Mouse (Mus musculus): ENCODE measurements around the gene Lama2. TPM values are rescaled to one million over a fixed set of nuclear protein-coding genes. Genes with fewer than 3 reads are reported as not detected.

The Lama2 gene
- total and polyA plus RNA-seq, 2 experiments from 2014 or later: 5.6 to 18.2 TPM

- H3K27ac ChIP-seq: no peak overlapping the region
- no peak for TF ChIP-seq CTCF (IDR thresholded peaks at IDR 0.05; ENCODE audit: low read depth)
- no peak overlapping the region for H3K9ac ChIP-seq (replicated peaks; ENCODE audit: low read length)
- H3K4me1 ChIP-seq (ENCODE audit: insufficient read depth, low read length): no peaks in the 10 kb centered on the region
- no peaks in the 10 kb centered on the region for H3K36me3 ChIP-seq (ENCODE audit: insufficient read depth, low read length)
- 66% methylated on average over 3 of the region's 3 CpGs for WGBS
- H3K27me3 ChIP-seq (ENCODE audit: insufficient read depth, low read length): no peaks in the 10 kb centered on the region
- H3K9me3 ChIP-seq (ENCODE audit: low read length): no peaks in the 10 kb centered on the region
- H3K4me3 ChIP-seq (ENCODE audit: low read length): no peak overlapping the region
- peak; percentile 27 for DNase-seq (ENCODE audit: low spot score)
- H3K4me2 ChIP-seq (ENCODE audit: low read depth, low read length): no peak overlapping the region
- ATAC-seq: no peak
Measured at GRCm38 (mm10) chr10:27500863-27501262, 118.7 kb downstream of the Lama2 start.

- Histone ChIP-seq H3K27ac (no peak overlapping the region), H3K4me2 (ENCODE audit: low read depth, low read length) (no peak overlapping the region), H3K36me3 (ENCODE audit: insufficient read depth, low read length) (no peaks in the 10 kb centered on the region), H3K4me3 (ENCODE audit: low read length) (no peak overlapping the region), H3K4me1 (ENCODE audit: insufficient read depth, low read length) (no peaks in the 10 kb centered on the region), H3K9ac (replicated peaks; ENCODE audit: low read length) (no peak overlapping the region), H3K27me3 (ENCODE audit: insufficient read depth, low read length) (no peaks in the 10 kb centered on the region), H3K9me3 (ENCODE audit: low read length) (no peaks in the 10 kb centered on the region)
- no peak for DNase-seq (ENCODE audit: low spot score)
- no peak for TF ChIP-seq CTCF (IDR thresholded peaks at IDR 0.05; ENCODE audit: low read depth)
- no peak for ATAC-seq
- 94% methylated on average over 1 of the region's 1 CpGs for WGBS
Measured at GRCm38 (mm10) chr10:27488452-27488851, 131.1 kb downstream of the Lama2 start.

GRCm38 (mm10) chr10:27484041-27484440 is 135.5 kb downstream of the Lama2 start:
- H3K4me1 ChIP-seq (ENCODE audit: insufficient read depth, low read length): no peaks in the 10 kb centered on the region

GRCm38 (mm10) chr10:27475540-27475939 is 144.0 kb downstream of the Lama2 start:
- no peak overlapping the region for H3K27ac ChIP-seq
- ATAC-seq: no peak
- no peaks in the 10 kb centered on the region for H3K9me3 ChIP-seq (ENCODE audit: low read length)
- no peak for TF ChIP-seq CTCF (IDR thresholded peaks at IDR 0.05; ENCODE audit: low read depth)
- H3K4me2 ChIP-seq (ENCODE audit: low read depth, low read length): no peak overlapping the region
- no peak overlapping the region for H3K4me3 ChIP-seq (ENCODE audit: low read length)
- no peaks in the 10 kb centered on the region for H3K4me1 ChIP-seq (ENCODE audit: insufficient read depth, low read length)
- H3K9ac ChIP-seq (replicated peaks; ENCODE audit: low read length): no peak overlapping the region
- no peaks in the 10 kb centered on the region for H3K36me3 ChIP-seq (ENCODE audit: insufficient read depth, low read length)
- DNase-seq (ENCODE audit: low spot score): no peak
- WGBS: 26% methylated on average over 3 of the region's 3 CpGs
- no peaks in the 10 kb centered on the region for H3K27me3 ChIP-seq (ENCODE audit: insufficient read depth, low read length)

More at GRCm38 (mm10) chr10:27484041-27484440, 135.5 kb downstream of the Lama2 start:
- Histone ChIP-seq H3K4me3 (ENCODE audit: low read length) (no peak overlapping the region), H3K27me3 (ENCODE audit: insufficient read depth, low read length) (no peaks in the 10 kb centered on the region), H3K4me2 (ENCODE audit: low read depth, low read length) (no peak overlapping the region), H3K9ac (replicated peaks; ENCODE audit: low read length) (no peak overlapping the region), H3K27ac (no peak overlapping the region), H3K9me3 (ENCODE audit: low read length) (no peaks in the 10 kb centered on the region), H3K36me3 (ENCODE audit: insufficient read depth, low read length) (no peaks in the 10 kb centered on the region)
- WGBS: 78% methylated on average over 1 of the region's 1 CpGs
- ATAC-seq: no peak
- no peak for TF ChIP-seq CTCF (IDR thresholded peaks at IDR 0.05; ENCODE audit: low read depth)
- no peak for DNase-seq (ENCODE audit: low spot score)

- H3K4me1 ChIP-seq (ENCODE audit: insufficient read depth, low read length): no peaks in the 10 kb centered on the region
- H3K4me3 ChIP-seq (ENCODE audit: low read length): no peak overlapping the region
- no peak overlapping the region for H3K27ac ChIP-seq
- H3K9me3 ChIP-seq (ENCODE audit: low read length): no peaks in the 10 kb centered on the region
- DNase-seq (ENCODE audit: low spot score) (peak; percentile 45), ATAC-seq (peak; percentile 56)
- no peaks in the 10 kb centered on the region for H3K36me3 ChIP-seq (ENCODE audit: insufficient read depth, low read length)
- no peak for TF ChIP-seq CTCF (IDR thresholded peaks at IDR 0.05; ENCODE audit: low read depth)
- no peak overlapping the region for H3K4me2 ChIP-seq (ENCODE audit: low read depth, low read length)
- WGBS: 24% methylated on average over 1 of the region's 1 CpGs
- no peaks in the 10 kb centered on the region for H3K27me3 ChIP-seq (ENCODE audit: insufficient read depth, low read length)
- H3K9ac ChIP-seq (replicated peaks; ENCODE audit: low read length): no peak overlapping the region
Measured at GRCm38 (mm10) chr10:27468274-27468673, 151.3 kb downstream of the Lama2 start.

- TF ChIP-seq CTCF (IDR thresholded peaks at IDR 0.05; ENCODE audit: low read depth): no peak
- DNase-seq (ENCODE audit: low spot score) (no peak), ATAC-seq (no peak)
- Histone ChIP-seq H3K27ac (no peak overlapping the region), H3K4me3 (ENCODE audit: low read length) (no peak overlapping the region), H3K4me1 (ENCODE audit: insufficient read depth, low read length) (no peaks in the 10 kb centered on the region), H3K27me3 (ENCODE audit: insufficient read depth, low read length) (no peaks in the 10 kb centered on the region), H3K4me2 (ENCODE audit: low read depth, low read length) (no peak overlapping the region), H3K9me3 (ENCODE audit: low read length) (no peaks in the 10 kb centered on the region), H3K9ac (replicated peaks; ENCODE audit: low read length) (no peak overlapping the region), H3K36me3 (ENCODE audit: insufficient read depth, low read length) (no peaks in the 10 kb centered on the region)
- 68% methylated on average over 5 of the region's 5 CpGs for WGBS
Measured at GRCm38 (mm10) chr10:27413583-27414465, 205.7 kb downstream of the Lama2 start.

GRCm38 (mm10) chr10:27390753-27391152 is 228.8 kb downstream of the Lama2 start:
- H3K9ac ChIP-seq (replicated peaks; ENCODE audit: low read length): no peak overlapping the region
- no peaks in the 10 kb centered on the region for H3K9me3 ChIP-seq (ENCODE audit: low read length)
- H3K27me3 ChIP-seq (ENCODE audit: insufficient read depth, low read length): no peaks in the 10 kb centered on the region
- no peak overlapping the region for H3K27ac ChIP-seq
- ATAC-seq (no peak), DNase-seq (ENCODE audit: low spot score) (no peak)
- no peak overlapping the region for H3K4me2 ChIP-seq (ENCODE audit: low read depth, low read length)
- H3K36me3 ChIP-seq (ENCODE audit: insufficient read depth, low read length): no peaks in the 10 kb centered on the region
- WGBS: 76% methylated on average over 1 of the region's 1 CpGs
- no peak for TF ChIP-seq CTCF (IDR thresholded peaks at IDR 0.05; ENCODE audit: low read depth)
- H3K4me3 ChIP-seq (ENCODE audit: low read length): no peak overlapping the region
- H3K4me1 ChIP-seq (ENCODE audit: insufficient read depth, low read length): no peaks in the 10 kb centered on the region
